Mouse (Mus musculus) bone marrow, adult 2 months (tissue): ENCODE data around the gene Rps12-ps3. TPM values are rescaled to one million over a fixed set of nuclear protein-coding genes. Genes with fewer than 3 reads are reported as not detected.

ENCODE experiments used
- H3K27ac ChIP-seq: fragments of 200-500 bp; 2 replicates; pipeline ENCODE4 v1.5.1; 2012; ENCODE audit warnings: low read depth, mild to moderate bottlenecking, control low read depth, inconsistent platforms, low read length; ENCODE audit not compliant: control insufficient read depth, poor library complexity, insufficient read depth
- H3K4me1 ChIP-seq: fragments of 200-500 bp; 2 replicates; pipeline ENCODE4 v1.6.1; 2011; ENCODE audit warnings: low read length; ENCODE audit not compliant: control insufficient read depth, insufficient read depth
- H3K4me3 ChIP-seq: fragments of 200-500 bp; replicated peaks from 2 replicates; pipeline ENCODE3; 2011; ENCODE audit warnings: mild to moderate bottlenecking, low read depth, low read length, control low read depth; ENCODE audit not compliant: control insufficient read depth
- CTCF ChIP-seq: fragments of 200-500 bp; IDR thresholded peaks from 2 replicates; pipeline ENCODE4 v1.5.1; 2011; ENCODE audit warnings: low read length, control low read depth; ENCODE audit not compliant: control insufficient read depth, insufficient read depth
- POLR2A ChIP-seq: fragments of 200-500 bp; IDR thresholded peaks from 2 replicates; pipeline ENCODE4 v1.6.1; 2011; ENCODE audit warnings: low read depth, mild to moderate bottlenecking, control low read depth, low read length, borderline replicate concordance; ENCODE audit not compliant: control insufficient read depth
- WGBS: fragments of 180-500 bp; shearing (Covaris S2); methylation state at CpG from one replicate; pipeline ENCODE4 v1.1.7; 2018; 5-methylcytosine and 5-hydroxymethylcytosine counted together
- polyA plus RNA-seq: library from polyadenylated mRNA; stranded (reverse); fragments of >200 nt; gene quantifications from 2 replicates; pipeline ENCODE4 v1.2.4, GENCODE M21; 2011; ENCODE audit warnings: low replicate concordance; ENCODE audit not compliant: missing spikeins, insufficient read depth, insufficient read length

The Rps12-ps3 gene
- polyA plus RNA-seq, 1 experiment: 2,446 TPM

DNA sequence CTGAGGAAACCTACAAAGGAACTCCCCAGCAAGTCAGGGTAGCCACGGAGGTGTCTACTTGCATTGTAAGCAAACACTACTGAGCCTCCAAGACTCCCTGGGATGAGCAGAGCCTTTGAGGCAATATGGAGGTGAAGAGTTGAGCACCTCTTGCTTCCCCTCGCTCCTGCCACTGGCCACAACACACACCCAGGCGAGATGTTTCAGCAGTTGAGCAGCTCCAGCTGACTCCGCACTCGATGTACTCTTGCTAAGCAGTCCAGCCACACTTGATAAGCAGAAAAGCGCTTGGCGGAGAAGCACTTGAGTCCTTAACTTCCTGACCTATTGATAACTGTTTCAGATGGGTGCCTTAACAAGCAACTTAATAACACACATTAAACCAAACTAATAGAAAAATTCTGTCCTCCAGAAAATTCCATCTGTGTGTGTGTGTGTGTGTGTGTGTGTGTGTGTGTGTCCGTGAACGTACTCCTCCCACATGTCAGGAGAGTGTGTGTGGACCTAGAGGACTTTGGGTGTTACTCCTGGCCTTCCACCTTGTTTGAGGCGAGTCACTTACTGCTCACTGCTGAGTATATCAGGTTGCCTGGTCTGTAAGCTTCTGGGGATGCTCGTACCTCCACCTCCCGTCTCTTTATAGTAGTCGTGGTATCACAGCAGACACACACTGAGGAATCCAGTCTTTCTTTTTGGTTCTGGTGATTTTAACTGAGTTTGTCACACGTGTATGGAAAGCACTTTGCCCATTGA, 34.9 kb downstream of the Rps12-ps3 start:
- no peak for TF ChIP-seq CTCF
- no peak for TF ChIP-seq POLR2A
- Histone ChIP-seq H3K4me1 (peaks cover 4% of the 10 kb centered on the region), H3K4me3 (no peak overlapping the region), H3K27ac (peak overlapping the region; percentile 54)
- WGBS: 63% methylated on average over 14 of the region's 14 CpGs

DNA sequence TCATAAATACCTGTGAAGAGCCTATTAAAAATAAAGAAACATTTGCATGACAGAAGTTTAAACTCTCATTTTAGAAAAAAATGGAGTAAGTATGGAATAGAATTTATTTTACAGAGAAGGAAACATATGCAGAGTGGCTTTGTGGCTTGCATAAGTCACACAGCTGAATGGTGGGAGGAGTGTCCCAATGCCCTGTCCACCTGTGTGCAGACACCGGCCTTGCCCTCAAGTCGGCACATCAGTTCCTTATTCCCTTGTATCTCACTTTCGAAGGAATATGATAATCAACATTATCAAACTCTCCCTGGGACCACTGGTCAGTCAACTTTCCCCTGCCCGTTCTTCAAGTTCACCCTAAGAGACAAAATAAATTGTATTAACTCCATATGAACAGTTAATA, 35.8 kb downstream of the Rps12-ps3 start:
- Histone ChIP-seq H3K4me3 (no peak overlapping the region), H3K4me1 (peaks cover 4% of the 10 kb centered on the region), H3K27ac (no peak overlapping the region)
- WGBS: 58% methylated on average over 4 of the region's 4 CpGs
- TF ChIP-seq CTCF: no peak
- TF ChIP-seq POLR2A: no peak

- WGBS: 50% methylated on average over 4 of the region's 4 CpGs
- Histone ChIP-seq H3K4me1 (peaks cover 7% of the 10 kb centered on the region), H3K4me3 (no peak overlapping the region), H3K27ac (no peak overlapping the region)
- no peak for TF ChIP-seq POLR2A
- no peak for TF ChIP-seq CTCF
Observed at GRCm38 (mm10) chr19:59359202-59359601, 37.1 kb downstream of the Rps12-ps3 start.

- WGBS: 71% methylated on average over 2 of the region's 2 CpGs
- Histone ChIP-seq H3K4me3 (no peak overlapping the region), H3K27ac (peak overlapping the region; percentile 60; the same call in 1 of the 2 replicates), H3K4me1 (peaks cover 6% of the 10 kb centered on the region)
- no peak for TF ChIP-seq CTCF
- no peak for TF ChIP-seq POLR2A
Observed at GRCm38 (mm10) chr19:59360486-59360896, 38.4 kb downstream of the Rps12-ps3 start.

GRCm38 (mm10) chr19:59362646-59363045, 40.6 kb downstream of the Rps12-ps3 start:
- H3K27ac ChIP-seq: no peak overlapping the region
- 82% methylated on average over 6 of the region's 6 CpGs for WGBS
- H3K4me1 ChIP-seq: peaks cover 5% of the 10 kb centered on the region; the same call in 1 of the 2 replicates
- TF ChIP-seq CTCF (no peak), POLR2A (no peak)
- no peak overlapping the region for H3K4me3 ChIP-seq

DNA sequence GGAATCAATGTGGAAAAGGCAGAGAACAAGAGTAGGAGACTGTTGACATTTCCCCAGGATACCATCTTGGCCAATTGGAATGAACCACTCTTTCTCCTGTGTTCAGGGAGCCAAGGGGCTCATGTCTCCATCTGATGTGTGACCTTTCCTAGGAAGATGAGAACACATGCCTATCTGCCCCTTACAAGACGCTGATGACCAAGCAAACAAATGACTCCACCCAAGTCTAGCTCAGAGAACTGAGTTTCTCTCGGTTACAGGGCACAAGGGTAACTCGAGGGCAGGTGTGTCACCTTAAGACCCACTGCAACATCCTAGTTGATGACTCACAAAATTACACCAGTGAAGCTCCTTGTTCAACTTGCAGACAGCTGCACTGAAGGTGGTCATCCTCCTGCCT, 41.6 kb downstream of the Rps12-ps3 start:
- H3K4me1 ChIP-seq: peaks cover 4% of the 10 kb centered on the region; the same call in 1 of the 2 replicates
- no peak for TF ChIP-seq POLR2A
- no peak for TF ChIP-seq CTCF
- no peak overlapping the region for H3K27ac ChIP-seq
- WGBS: 67% methylated on average over 3 of the region's 3 CpGs
- no peak overlapping the region for H3K4me3 ChIP-seq

DNA sequence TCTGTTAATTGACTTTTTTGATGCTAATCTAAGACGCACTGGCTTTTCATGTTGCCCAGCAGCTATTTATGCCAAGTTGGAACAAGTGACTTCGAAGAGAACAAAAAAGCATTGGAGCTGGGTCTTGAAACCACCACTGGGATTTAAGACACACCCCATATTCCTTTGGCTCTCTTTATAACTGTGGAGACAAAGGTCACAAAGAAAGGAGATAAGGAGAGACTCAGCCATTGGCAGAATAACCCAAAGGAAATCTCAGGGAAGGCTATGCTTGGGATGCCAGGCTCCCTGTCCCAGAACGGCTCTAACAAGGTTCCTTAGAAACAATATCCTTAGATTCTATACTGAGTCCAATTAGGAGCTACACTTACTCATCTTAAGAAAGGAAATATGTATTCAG, 44.6 kb downstream of the Rps12-ps3 start:
- peaks cover 2% of the 10 kb centered on the region; the same call in 1 of the 2 replicates for H3K4me1 ChIP-seq
- no peak overlapping the region for H3K27ac ChIP-seq
- 86% methylated on average over 3 of the region's 3 CpGs for WGBS
- no peak overlapping the region for H3K4me3 ChIP-seq
- TF ChIP-seq POLR2A (no peak), CTCF (no peak)

- no peak overlapping the region for H3K27ac ChIP-seq
- H3K4me1 ChIP-seq: peaks cover 2% of the 10 kb centered on the region; the same call in 1 of the 2 replicates
- WGBS: 77% methylated on average over 4 of the region's 4 CpGs
- no peak overlapping the region for H3K4me3 ChIP-seq
- no peak for TF ChIP-seq POLR2A
- TF ChIP-seq CTCF: no peak
Observed at GRCm38 (mm10) chr19:59367892-59368291, 45.8 kb downstream of the Rps12-ps3 start.
